Mouse (Mus musculus) E14TG2a.4 (cell line): Measurements from ENCODE around the gene Nudc.

Experiments
- CTCF ChIP-seq: conservative IDR thresholded peaks from 2 replicates; pipeline ENCODE4 v1.5.1; 2014; ENCODE audit warnings: low read length
- POU5F1 ChIP-seq: IDR thresholded peaks from 2 replicates; pipeline ENCODE4 v1.6.1; 2014; ENCODE audit warnings: low read length, borderline replicate concordance

DNA sequence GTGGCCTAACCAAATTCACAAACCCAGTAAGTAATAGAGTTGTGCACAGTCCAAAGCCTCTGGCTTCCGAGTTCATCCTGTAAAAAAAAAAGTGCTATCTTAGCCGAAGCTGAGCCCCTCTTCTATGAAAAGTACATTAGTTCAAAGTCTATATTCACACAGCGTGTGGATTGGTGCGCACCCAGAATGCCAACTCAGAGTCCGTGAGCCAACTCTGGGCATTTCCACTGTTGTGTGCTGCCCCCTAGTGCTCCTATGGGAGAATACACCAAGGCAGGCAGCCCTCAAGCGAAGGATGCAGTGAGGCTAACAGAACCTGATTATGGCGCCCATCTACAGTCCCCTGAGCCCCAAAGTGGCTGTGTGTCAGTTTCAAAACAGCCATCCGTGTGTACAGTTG lies 32.8 kb downstream of the Nudc start:
- TF ChIP-seq CTCF (peak; percentile 96), POU5F1 (no peak)
